Mouse (Mus musculus): ENCODE measurements around the gene Prelid1. TPM values are rescaled to one million over a fixed set of nuclear protein-coding genes. Genes with fewer than 3 reads are reported as not detected.

Gene Prelid1
- polyA plus RNA-seq, 2 experiments, result 130 to 238 TPM

GRCm38 (mm10) chr13:55328171-55328570, 7.9 kb downstream of the Prelid1 start:
- no peaks in the 10 kb centered on the region for H3K27me3 ChIP-seq (ENCODE audit: control insufficient read depth, insufficient read depth, low read length)
- no peak for DNase-seq (ENCODE audit: low read depth in 3 of 3, low spot score in 3 of 3)
- peak overlapping the region; percentile 91 for H3K9ac ChIP-seq (replicated peaks)
- H3K36me3 ChIP-seq (replicated peaks; ENCODE audit: control insufficient read depth, insufficient read depth, low read depth), result peaks cover 43% of the 10 kb centered on the region
- ATAC-seq (ENCODE audit: insufficient read depth), result no peak
- peaks cover 9 to 26% of the 10 kb centered on the region in 2 experiments for H3K4me1 ChIP-seq (replicated peaks; ENCODE audit: control insufficient read depth in 2 of 2, insufficient read depth in 2 of 2, low read length in 1 of 2)
- peak overlapping the region; percentile 98 for H3K4me2 ChIP-seq (ENCODE audit: low read depth)
- H3K9me3 ChIP-seq (ENCODE audit: control insufficient read depth, low read length), result no peaks in the 10 kb centered on the region
- H3K27ac ChIP-seq, result peak overlapping the region; percentile 2; the same call in 1 of the 2 replicates
- H3K4me3 ChIP-seq (ENCODE audit: insufficient read depth in 1 of 2, low read depth in 2 of 2, low read length in 2 of 2), result peak overlapping the region; percentile 78 to 97
- WGBS (ENCODE audit: insufficient replicate concordance), result 71% methylated on average over 6 of the region's 6 CpGs
- no peak for TF ChIP-seq EP300 (IDR thresholded peaks at IDR 0.05; ENCODE audit: low read depth)
- TF ChIP-seq CTCF (IDR thresholded peaks at IDR 0.05; ENCODE audit: low read depth), result no peak

GRCm38 (mm10) chr13:55328641-55329040, 8.3 kb downstream of the Prelid1 start:
- no peak for ATAC-seq (ENCODE audit: insufficient read depth)
- Histone ChIP-seq H3K36me3 (replicated peaks; ENCODE audit: control insufficient read depth, insufficient read depth, low read depth) (peaks cover 38% of the 10 kb centered on the region), H3K4me2 (ENCODE audit: low read depth) (peak overlapping the region; percentile 98), H3K4me3 (ENCODE audit: insufficient read depth in 1 of 2, low read depth in 2 of 2, low read length in 2 of 2) (peak overlapping the region; percentile 78 to 97), H3K4me1 (replicated peaks; ENCODE audit: control insufficient read depth in 2 of 2, insufficient read depth in 2 of 2, low read length in 1 of 2) (peaks cover 9 to 22% of the 10 kb centered on the region in 2 experiments), H3K27me3 (ENCODE audit: control insufficient read depth, insufficient read depth, low read length) (no peaks in the 10 kb centered on the region), H3K27ac (peak overlapping the region; percentile 43), H3K9ac (replicated peaks) (peak overlapping the region; percentile 91), H3K9me3 (ENCODE audit: control insufficient read depth, low read length) (no peaks in the 10 kb centered on the region)
- no peak for DNase-seq (ENCODE audit: low read depth in 3 of 3, low spot score in 3 of 3)
- WGBS (ENCODE audit: insufficient replicate concordance), result 71% methylated on average over 4 of the region's 4 CpGs
- TF ChIP-seq CTCF (IDR thresholded peaks at IDR 0.05; ENCODE audit: low read depth) (no peak), EP300 (IDR thresholded peaks at IDR 0.05; ENCODE audit: low read depth) (no peak)

- ATAC-seq (ENCODE audit: insufficient read depth) (peak; percentile 35), DNase-seq (ENCODE audit: low read depth in 3 of 3, low spot score in 3 of 3) (no peak)
- Histone ChIP-seq H3K9me3 (ENCODE audit: control insufficient read depth, low read length) (no peaks in the 10 kb centered on the region), H3K36me3 (replicated peaks; ENCODE audit: control insufficient read depth, insufficient read depth, low read depth) (peaks cover 33% of the 10 kb centered on the region), H3K4me3 (ENCODE audit: insufficient read depth in 1 of 2, low read depth in 2 of 2, low read length in 2 of 2) (peak overlapping the region; percentile 78 to 97), H3K9ac (replicated peaks) (peak overlapping the region; percentile 91), H3K4me1 (replicated peaks; ENCODE audit: control insufficient read depth in 2 of 2, insufficient read depth in 2 of 2, low read length in 1 of 2) (peaks cover 9 to 20% of the 10 kb centered on the region in 2 experiments), H3K4me2 (ENCODE audit: low read depth) (peak overlapping the region; percentile 98), H3K27ac (peak overlapping the region; percentile 76), H3K27me3 (ENCODE audit: control insufficient read depth, insufficient read depth, low read length) (no peaks in the 10 kb centered on the region)
- TF ChIP-seq EP300 (IDR thresholded peaks at IDR 0.05; ENCODE audit: low read depth) (no peak), CTCF (IDR thresholded peaks at IDR 0.05; ENCODE audit: low read depth) (no peak)
- 2% methylated on average over 29 of the region's 29 CpGs for WGBS (ENCODE audit: insufficient replicate concordance)
Observed at GRCm38 (mm10) chr13:55329109-55329682, 8.9 kb downstream of the Prelid1 start.

GRCm38 (mm10) chr13:55329683-55330566, 9.6 kb downstream of the Prelid1 start, which contains the start of gene Mxd3:
Mxd3 (minus strand) TSS chr13:55329823.
- ATAC-seq (ENCODE audit: insufficient read depth), result peak; percentile 89
- WGBS (ENCODE audit: insufficient replicate concordance), result under 1% methylated on average over 81 of the region's 82 CpGs

More at GRCm38 (mm10) chr13:55329683-55330566, 9.6 kb downstream of the Prelid1 start, which contains the start of gene Mxd3:
- peak within 1 kb of the TSS; percentile 91 for H3K9ac ChIP-seq (replicated peaks)
- peak within 1 kb of the TSS; percentile 91 for H3K27ac ChIP-seq
- TF ChIP-seq CTCF (IDR thresholded peaks at IDR 0.05; ENCODE audit: low read depth) (no peak; the same call in 1 of the 2 replicates), EP300 (IDR thresholded peaks at IDR 0.05; ENCODE audit: low read depth) (no peak)
- peak within 1 kb of the TSS; percentile 98 for H3K4me2 ChIP-seq (ENCODE audit: low read depth)
- H3K4me3 ChIP-seq (ENCODE audit: insufficient read depth in 1 of 2, low read depth in 2 of 2, low read length in 2 of 2), result peak within 1 kb of the TSS; percentile 78 to 97
- peak; percentile 83 to 86 (median 84) for DNase-seq (ENCODE audit: low read depth in 3 of 3, low spot score in 3 of 3)
- no peaks in the 10 kb centered on the region for H3K27me3 ChIP-seq (ENCODE audit: control insufficient read depth, insufficient read depth, low read length)
- peaks cover 9 to 20% of the 10 kb centered on the region in 2 experiments for H3K4me1 ChIP-seq (replicated peaks; ENCODE audit: control insufficient read depth in 2 of 2, insufficient read depth in 2 of 2, low read length in 1 of 2)
- no peaks in the 10 kb centered on the region for H3K9me3 ChIP-seq (ENCODE audit: control insufficient read depth, low read length)
- peaks cover 28% of the 10 kb centered on the region for H3K36me3 ChIP-seq (replicated peaks; ENCODE audit: control insufficient read depth, insufficient read depth, low read depth)

Data from liver, embryonic 14.5 days (tissue).